Mouse (Mus musculus) neural tube, embryonic 15.5 days (tissue): ENCODE measurements at regions not wholly inside any gene's neighbourhood (a gene's known extent, or its start where the extent isn't known, plus 50 kb on each side); places are given as distances from the start of the nearest gene placed in this dataset.
A peak's percentile ranks its signal among the peaks of the same experiment; 100 is the strongest.

Experiments used
- ATAC-seq: fragments of 200-750 bp; cut with Nextera tagmentation; 2 replicates; pipeline ENCODE4 v1.8.0; 2017; ENCODE audit warnings: mild to moderate bottlenecking, moderate TSS enrichment, moderate library complexity; ENCODE audit not compliant: low FRiP score
- H3K27ac ChIP-seq: fragments of 300-500 bp; sonication (generic); replicated peaks from 2 replicates; pipeline ENCODE4 v1.5.1; 2015; ENCODE audit warnings: mild to moderate bottlenecking, inconsistent platforms
- H3K27me3 ChIP-seq: fragments of 300-500 bp; sonication (generic); replicated peaks from 2 replicates; pipeline ENCODE4 v1.6.1; 2015; ENCODE audit warnings: inconsistent platforms
- H3K36me3 ChIP-seq: fragments of 300-500 bp; sonication (generic); 2 replicates; pipeline ENCODE4 v1.6.1; 2015; ENCODE audit warnings: inconsistent platforms
- H3K4me1 ChIP-seq: fragments of 300-500 bp; sonication (generic); 2 replicates; pipeline ENCODE4 v1.6.1; 2015; ENCODE audit warnings: inconsistent platforms
- H3K4me2 ChIP-seq: fragments of 300-500 bp; sonication (generic); 2 replicates; pipeline ENCODE4 v1.6.1; 2015; ENCODE audit warnings: inconsistent platforms, mild to moderate bottlenecking, moderate library complexity
- H3K4me3 ChIP-seq: fragments of 300-500 bp; sonication (generic); replicated peaks from 2 replicates; pipeline ENCODE4 v1.5.1; 2015; ENCODE audit warnings: mild to moderate bottlenecking, inconsistent platforms
- H3K9ac ChIP-seq: fragments of 300-500 bp; sonication (generic); replicated peaks from 2 replicates; pipeline ENCODE4 v1.6.1; 2015; ENCODE audit warnings: mild to moderate bottlenecking, inconsistent platforms
- H3K9me3 ChIP-seq: fragments of 300-500 bp; sonication (generic); replicated peaks from 2 replicates; pipeline ENCODE4 v1.6.1; 2016; ENCODE audit warnings: inconsistent platforms
- WGBS: fragments of 180-500 bp; shearing (Covaris S2); methylation state at CpG from one replicate; pipeline ENCODE4 v1.1.7; 2015; ENCODE audit warnings: mixed read lengths; 5-methylcytosine and 5-hydroxymethylcytosine counted together

DNA sequence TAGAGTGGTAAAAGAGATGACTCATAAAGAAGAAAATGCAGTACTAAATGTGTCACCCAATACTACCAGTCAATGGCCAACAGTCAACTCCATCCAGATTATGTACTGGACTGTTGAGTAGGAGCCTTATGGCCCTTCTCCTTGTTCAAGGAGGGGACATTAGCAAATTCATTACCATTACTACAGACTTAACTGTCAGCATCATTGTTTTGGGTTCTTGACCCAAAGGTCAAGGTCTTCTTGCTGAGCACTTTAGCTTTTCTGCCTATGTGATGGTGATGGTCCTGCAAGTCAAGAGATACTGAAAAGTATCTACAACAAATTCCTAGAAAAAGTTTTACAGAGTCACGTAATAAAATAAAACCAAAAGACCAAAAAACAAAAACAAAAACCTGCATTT, 1251.4 kb downstream of the Gm37988 start:
- 87% methylated on average over 1 of the region's 1 CpGs for WGBS
- no peak for ATAC-seq

DNA sequence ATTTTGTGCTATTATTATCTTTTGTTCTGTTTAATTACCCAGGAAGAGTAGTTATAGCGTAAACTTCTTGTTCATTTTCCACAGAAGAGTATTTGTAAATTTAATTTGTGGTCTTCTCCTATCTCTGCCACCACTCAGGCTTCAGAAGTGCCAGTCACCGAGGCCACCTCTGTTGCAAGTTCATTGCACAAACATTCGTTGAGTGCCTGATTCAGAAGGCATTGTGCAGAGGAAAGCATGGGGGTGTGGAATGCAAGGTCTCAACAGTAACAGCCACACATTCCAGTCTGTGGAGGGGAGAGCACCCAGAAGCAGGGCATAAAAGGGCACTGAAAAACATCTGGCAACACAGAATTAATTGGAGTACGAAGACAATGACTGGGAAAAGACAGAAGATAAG, 1268.9 kb downstream of the Gm37988 start:
- ATAC-seq, result peak; percentile 65; the same call in 1 of the 2 replicates
- no peak overlapping the region for H3K9ac ChIP-seq
- H3K4me3 ChIP-seq, result no peak overlapping the region
- H3K27ac ChIP-seq, result 0 out of 2 replicates have a peak overlapping the region, but pooled peaks have one; percentile 4
- H3K4me2 ChIP-seq, result no peak overlapping the region
- no peaks in the 10 kb centered on the region for H3K27me3 ChIP-seq
- WGBS, result 41% methylated on average over 4 of the region's 4 CpGs
- H3K4me1 ChIP-seq, result no peaks in the 10 kb centered on the region
- H3K9me3 ChIP-seq, result no peaks in the 10 kb centered on the region
- no peaks in the 10 kb centered on the region for H3K36me3 ChIP-seq

More for the DNA sequence above, 1251.4 kb downstream of the Gm37988 start:
- H3K4me1 ChIP-seq, result no peaks in the 10 kb centered on the region
- H3K27ac ChIP-seq, result no peak overlapping the region
- H3K27me3 ChIP-seq, result no peaks in the 10 kb centered on the region
- no peaks in the 10 kb centered on the region for H3K36me3 ChIP-seq
- H3K9me3 ChIP-seq, result no peaks in the 10 kb centered on the region
- H3K4me3 ChIP-seq, result no peak overlapping the region
- no peak overlapping the region for H3K9ac ChIP-seq
- no peak overlapping the region for H3K4me2 ChIP-seq

DNA sequence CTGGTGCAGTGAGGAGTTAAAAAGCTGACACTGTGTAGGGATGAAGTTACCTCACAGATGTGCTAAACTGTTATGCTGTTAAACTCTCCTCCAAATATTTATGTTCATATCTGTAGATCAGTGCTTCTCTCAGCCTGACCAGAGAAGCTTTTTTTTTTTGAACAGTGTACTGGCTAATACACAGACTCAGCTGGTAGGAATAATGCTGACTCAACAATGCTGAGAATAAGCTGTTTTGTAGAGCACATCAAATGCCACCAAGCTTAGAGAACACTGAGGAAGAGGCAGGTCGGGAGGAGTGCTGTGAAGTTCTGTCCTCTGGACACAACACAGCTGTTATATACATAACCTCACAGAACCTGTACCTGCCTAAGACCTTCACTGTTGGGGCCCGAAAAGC, 1274.2 kb downstream of the Gm37988 start:
- Histone ChIP-seq H3K9ac (no peak overlapping the region), H3K27ac (no peak overlapping the region), H3K9me3 (no peaks in the 10 kb centered on the region), H3K36me3 (no peaks in the 10 kb centered on the region), H3K4me2 (no peak overlapping the region), H3K4me1 (no peaks in the 10 kb centered on the region), H3K27me3 (no peaks in the 10 kb centered on the region), H3K4me3 (no peak overlapping the region)
- ATAC-seq, result no peak
- WGBS, result 86% methylated on average over 2 of the region's 2 CpGs

DNA sequence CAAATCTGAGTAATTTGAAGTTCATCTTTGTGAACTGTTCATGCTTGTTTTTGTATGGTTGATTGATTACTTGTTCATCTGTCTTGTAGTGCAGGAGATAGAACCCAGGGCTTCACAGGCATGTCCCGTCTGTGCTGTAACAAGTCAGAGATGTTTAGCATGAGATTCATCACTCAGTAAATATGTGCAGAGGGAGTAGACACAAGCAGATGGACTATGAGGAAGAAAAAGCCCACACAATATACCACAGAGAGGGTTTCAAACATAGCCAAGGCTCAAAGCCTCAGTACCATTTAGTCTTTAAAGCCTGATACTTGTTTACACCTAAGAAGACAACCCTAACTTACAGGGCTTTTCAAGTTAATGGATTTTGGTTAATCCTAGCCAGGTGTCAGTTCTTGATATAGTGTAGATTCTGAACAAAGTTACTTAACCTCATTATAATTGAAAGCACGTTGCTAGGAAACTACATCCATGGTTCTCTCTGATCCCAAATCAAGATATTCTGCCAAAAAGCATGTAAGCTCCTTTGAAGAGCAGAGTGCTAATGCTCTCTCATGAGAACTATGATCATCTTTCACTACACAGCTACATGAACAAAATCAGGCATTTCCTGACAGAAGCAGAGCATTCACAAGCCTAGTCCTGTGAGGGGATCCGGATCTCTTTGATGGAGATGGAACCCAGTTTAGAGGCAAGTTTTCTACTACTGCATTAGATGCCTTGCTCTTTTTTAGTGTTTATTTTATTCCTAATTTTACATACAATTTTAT, 1286.7 kb downstream of the Gm37988 start:
- Histone ChIP-seq H3K27me3 (no peaks in the 10 kb centered on the region), H3K4me2 (no peak overlapping the region), H3K9ac (no peak overlapping the region), H3K4me1 (no peaks in the 10 kb centered on the region), H3K4me3 (no peak overlapping the region), H3K36me3 (no peaks in the 10 kb centered on the region), H3K27ac (no peak overlapping the region), H3K9me3 (no peaks in the 10 kb centered on the region)
- ATAC-seq, result no peak
- WGBS, result 78% methylated on average over 3 of the region's 3 CpGs

DNA sequence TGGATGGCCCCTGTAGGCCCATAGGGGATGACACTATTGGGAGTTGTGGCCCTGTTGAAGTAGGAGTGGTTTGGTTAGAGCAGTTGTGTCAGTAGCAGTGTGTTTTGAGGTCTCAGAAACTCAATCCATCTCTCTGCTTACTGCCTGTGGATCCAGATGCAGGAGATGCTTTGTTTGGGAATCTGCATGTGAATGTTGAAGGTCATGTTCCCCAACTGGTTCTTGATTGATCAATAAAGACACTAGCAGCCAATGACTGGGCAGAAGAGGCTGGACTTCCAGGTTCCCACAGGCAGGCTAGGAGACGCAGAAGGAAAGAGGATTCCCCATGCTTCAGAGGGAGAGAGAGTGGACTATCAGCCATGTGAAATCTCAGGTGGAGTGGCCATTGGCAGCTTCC, 1309.9 kb downstream of the Gm37988 start:
- Histone ChIP-seq H3K27me3 (no peaks in the 10 kb centered on the region), H3K9ac (no peak overlapping the region), H3K36me3 (no peaks in the 10 kb centered on the region), H3K4me1 (no peaks in the 10 kb centered on the region), H3K27ac (no peak overlapping the region), H3K4me2 (no peak overlapping the region), H3K4me3 (no peak overlapping the region), H3K9me3 (no peaks in the 10 kb centered on the region)
- no peak for ATAC-seq
- WGBS, result 80% methylated on average over 1 of the region's 1 CpGs

DNA sequence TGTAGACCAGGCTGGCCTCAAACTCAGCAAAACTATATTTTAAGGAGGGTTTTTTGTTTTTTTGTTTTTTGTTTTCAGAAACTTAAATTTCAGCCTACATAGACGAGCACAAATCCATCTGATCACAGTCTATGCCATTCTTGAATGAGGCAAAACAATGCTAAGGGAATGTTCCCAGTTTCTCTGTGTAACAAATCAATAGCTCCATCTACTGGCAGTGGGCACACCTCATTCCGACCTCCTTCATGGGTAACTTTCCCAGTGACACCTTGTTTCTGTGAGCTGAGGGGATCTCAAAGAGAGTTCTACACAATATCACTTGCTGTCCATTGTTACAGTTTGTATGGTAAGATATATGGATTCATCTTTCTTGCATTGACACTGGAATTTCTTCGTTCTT, 1327.4 kb downstream of the Gm37988 start:
- H3K9ac ChIP-seq, result no peak overlapping the region
- no peak overlapping the region for H3K4me2 ChIP-seq
- no peak for ATAC-seq
- H3K27ac ChIP-seq, result no peak overlapping the region
- 21% methylated on average over 3 of the region's 3 CpGs for WGBS
- no peaks in the 10 kb centered on the region for H3K9me3 ChIP-seq
- no peaks in the 10 kb centered on the region for H3K36me3 ChIP-seq
- no peaks in the 10 kb centered on the region for H3K27me3 ChIP-seq
- H3K4me1 ChIP-seq, result no peaks in the 10 kb centered on the region
- H3K4me3 ChIP-seq, result no peak overlapping the region

DNA sequence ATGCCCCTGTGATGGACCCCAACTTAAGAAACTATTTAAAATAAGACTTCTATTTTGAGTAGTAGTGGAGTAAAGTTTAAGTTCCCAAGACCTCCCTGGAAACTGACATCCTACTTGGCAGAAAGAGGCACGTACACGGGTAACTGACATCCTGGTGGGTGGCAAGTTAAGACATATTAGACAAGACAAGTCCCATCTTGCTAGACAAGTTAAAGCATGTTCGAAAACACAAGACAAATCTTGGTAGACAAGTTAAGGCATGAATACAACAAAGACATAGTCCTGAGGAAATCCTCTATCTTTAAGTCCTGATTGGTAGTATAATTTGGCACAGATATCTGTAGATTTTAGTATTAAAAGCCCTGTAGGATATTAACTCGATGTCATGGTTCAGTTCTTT, 1332.6 kb downstream of the Gm37988 start:
- Histone ChIP-seq H3K4me2 (no peak overlapping the region), H3K4me1 (no peaks in the 10 kb centered on the region), H3K27ac (no peak overlapping the region), H3K4me3 (no peak overlapping the region), H3K9ac (no peak overlapping the region), H3K36me3 (no peaks in the 10 kb centered on the region), H3K9me3 (no peaks in the 10 kb centered on the region), H3K27me3 (no peaks in the 10 kb centered on the region)
- no peak for ATAC-seq
- WGBS, result 88% methylated on average over 4 of the region's 4 CpGs

DNA sequence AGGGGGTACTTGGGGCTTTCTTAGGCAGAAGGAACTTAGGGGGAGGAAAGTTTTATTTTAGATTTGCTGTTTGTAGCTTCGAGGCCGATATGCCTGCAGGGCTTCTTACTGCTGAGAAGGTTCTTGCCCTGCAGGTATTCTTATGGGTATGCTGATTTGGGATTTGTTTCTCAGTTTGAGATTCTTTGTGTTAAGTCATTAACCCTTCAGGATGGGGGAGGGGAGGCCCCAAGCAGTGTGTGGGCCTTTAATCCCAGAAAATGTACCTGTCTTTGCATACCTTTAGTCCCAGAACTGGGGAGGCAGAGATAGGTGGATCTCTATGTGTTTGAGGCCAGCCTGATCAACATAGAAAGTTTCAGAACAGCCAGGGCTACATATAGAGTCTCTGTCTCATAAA, 1335.1 kb downstream of the Gm37988 start:
- H3K27ac ChIP-seq, result no peak overlapping the region
- 37% methylated on average over 2 of the region's 2 CpGs for WGBS
- no peaks in the 10 kb centered on the region for H3K4me1 ChIP-seq

DNA sequence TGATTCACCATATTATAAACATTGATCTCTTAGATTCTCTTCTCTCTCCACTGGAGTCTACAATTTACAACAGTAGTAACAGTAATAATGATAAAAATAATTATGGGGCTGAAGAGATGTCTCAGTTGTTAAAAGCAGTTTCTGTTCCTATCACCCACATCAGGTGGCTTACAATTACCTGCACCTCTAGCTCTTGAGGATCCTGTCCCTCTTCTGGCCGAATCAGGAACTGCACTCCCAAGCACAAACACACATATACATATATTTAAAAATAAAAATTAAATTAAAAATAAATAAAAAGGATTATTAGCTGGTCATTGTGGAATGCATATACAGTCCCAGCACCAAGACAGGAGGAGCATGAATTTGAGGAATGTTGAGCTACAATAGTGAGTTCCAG, 1336.2 kb downstream of the Gm37988 start:
- Histone ChIP-seq H3K36me3 (no peaks in the 10 kb centered on the region), H3K4me2 (no peak overlapping the region), H3K27ac (no peak overlapping the region), H3K9ac (no peak overlapping the region), H3K4me1 (no peaks in the 10 kb centered on the region), H3K4me3 (no peak overlapping the region), H3K9me3 (no peaks in the 10 kb centered on the region), H3K27me3 (no peaks in the 10 kb centered on the region)
- WGBS, result 73% methylated on average over 1 of the region's 1 CpGs
- no peak for ATAC-seq

More for the DNA sequence above, 1335.1 kb downstream of the Gm37988 start:
- H3K9me3 ChIP-seq, result no peaks in the 10 kb centered on the region
- H3K9ac ChIP-seq, result no peak overlapping the region
- no peak overlapping the region for H3K4me3 ChIP-seq
- no peak overlapping the region for H3K4me2 ChIP-seq
- no peaks in the 10 kb centered on the region for H3K27me3 ChIP-seq
- H3K36me3 ChIP-seq, result no peaks in the 10 kb centered on the region
- ATAC-seq, result no peak

DNA sequence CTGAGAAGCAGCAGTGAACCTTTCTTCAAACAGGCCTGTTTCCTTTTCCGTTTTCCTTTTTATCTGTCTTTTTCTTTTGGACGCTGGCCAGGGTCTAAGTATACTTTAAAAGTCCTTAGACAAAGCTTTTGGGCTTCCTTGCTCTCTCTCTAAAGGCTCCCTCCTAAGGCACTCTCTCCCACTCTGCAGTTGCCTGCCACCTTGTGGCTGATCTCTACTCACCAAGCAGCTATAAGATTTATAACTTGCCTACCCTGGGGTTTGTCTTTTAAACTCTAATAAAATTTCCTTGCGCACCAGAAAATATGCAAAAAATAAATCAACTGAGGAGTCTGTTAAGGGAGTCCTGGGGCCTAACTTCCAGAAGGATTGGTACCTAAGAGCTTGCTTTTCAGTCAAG, 1344.7 kb downstream of the Gm37988 start:
- Histone ChIP-seq H3K4me3 (no peak overlapping the region), H3K9ac (no peak overlapping the region), H3K9me3 (no peaks in the 10 kb centered on the region), H3K4me2 (no peak overlapping the region), H3K27ac (no peak overlapping the region), H3K4me1 (no peaks in the 10 kb centered on the region), H3K36me3 (no peaks in the 10 kb centered on the region), H3K27me3 (no peaks in the 10 kb centered on the region)
- WGBS, result 44% methylated on average over 3 of the region's 3 CpGs
- ATAC-seq, result no peak
